Mouse (Mus musculus) hindbrain, postnatal 0 days (tissue): ENCODE measurements around the gene Ass1. TPM values are rescaled to one million over a fixed set of nuclear protein-coding genes. Genes with fewer than 3 reads are reported as not detected.

Experiments
- ATAC-seq: fragments of 200-750 bp; cut with Nextera tagmentation; 2 replicates; pipeline ENCODE4 v1.8.0; 2017; ENCODE audit warnings: mild to moderate bottlenecking, moderate TSS enrichment, moderate library complexity
- DNase-seq: peaks from one replicate; pipeline ENCODE4 v3.0.0-alpha.2; 2015; ENCODE audit warnings: low spot score
- H3K27ac ChIP-seq: fragments of 300-500 bp; sonication (generic); 2 replicates; pipeline ENCODE4 v1.5.1; 2014; ENCODE audit warnings: mild to moderate bottlenecking
- H3K27me3 ChIP-seq: fragments of 300-500 bp; sonication (generic); 2 replicates; pipeline ENCODE4 v1.6.1; 2014; ENCODE audit warnings: low read length, mixed read lengths; ENCODE audit not compliant: insufficient read depth
- H3K36me3 ChIP-seq: fragments of 300-500 bp; sonication (generic); 2 replicates; pipeline ENCODE4 v1.6.1; 2014; ENCODE audit warnings: low read length, mixed read lengths; ENCODE audit not compliant: insufficient read depth
- H3K4me1 ChIP-seq: fragments of 300-500 bp; sonication (generic); 2 replicates; pipeline ENCODE4 v1.6.1; 2014; ENCODE audit warnings: antibody characterized with exemption, low read length, mixed read lengths; ENCODE audit not compliant: insufficient read depth
- H3K4me2 ChIP-seq: fragments of 300-500 bp; sonication (generic); 2 replicates; pipeline ENCODE4 v1.6.1; 2014; ENCODE audit warnings: low read depth, mild to moderate bottlenecking, low read length, moderate library complexity, mixed read lengths
- H3K4me3 ChIP-seq: fragments of 300-500 bp; sonication (generic); 2 replicates; pipeline ENCODE4 v1.5.1; 2014; ENCODE audit warnings: low read length
- H3K9ac ChIP-seq: fragments of 300-500 bp; sonication (generic); replicated peaks from 2 replicates; pipeline ENCODE4 v1.6.1; 2014; ENCODE audit warnings: mild to moderate bottlenecking, low read length, moderate library complexity, mixed read lengths
- H3K9me3 ChIP-seq: fragments of 300-500 bp; sonication (generic); 2 replicates; pipeline ENCODE4 v1.6.1; 2016; ENCODE audit warnings: low read length, mixed read lengths
- CTCF ChIP-seq: IDR thresholded peaks from 2 replicates; pipeline ENCODE4 v1.5.1; 2016; ENCODE audit warnings: antibody characterized with exemption, control low read depth, low read depth
- WGBS: fragments of 180-500 bp; shearing (Covaris S2); extraction: QIAGEN DNeasy Blood & Tissue Kit; methylation state at CpG from one replicate; pipeline ENCODE4 v1.1.7; 2014; 5-methylcytosine and 5-hydroxymethylcytosine counted together
- polyA plus RNA-seq: library from polyadenylated mRNA; unstranded; fragments of >200 nt; fragmentation: Nextera tagmentation; extraction: Ambion mirVana; gene quantifications from 2 replicates; pipeline ENCODE4 v1.2.1, GENCODE M21; 2015
- total RNA-seq: library from RNA; depleted of rRNA; stranded (reverse); fragments of >200 nt; gene quantifications from 2 replicates; pipeline ENCODE4 v1.2.3, GENCODE M21; 2014

The Ass1 gene
- total and polyA plus RNA-seq, 2 experiments from 2014 or later: 29.0 to 33.3 TPM

- Histone ChIP-seq H3K27me3 (0 out of 2 replicates have a peak, but pooled peaks cover 2% of the 10 kb centered on the region), H3K27ac (no peak overlapping the region), H3K4me3 (no peak overlapping the region), H3K4me2 (no peak overlapping the region), H3K9me3 (no peaks in the 10 kb centered on the region), H3K4me1 (no peaks in the 10 kb centered on the region), H3K36me3 (no peaks in the 10 kb centered on the region), H3K9ac (no peak overlapping the region)
- DNase-seq (no peak), ATAC-seq (no peak)
- 90% methylated on average over 6 of the region's 6 CpGs for WGBS
- TF ChIP-seq CTCF: no peak
These were observed 38.8 kb downstream of the Ass1 start for GRCm38 (mm10) chr2:31508851-31509250.

- Histone ChIP-seq H3K27ac (no peak overlapping the region), H3K4me1 (no peaks in the 10 kb centered on the region), H3K4me3 (no peak overlapping the region), H3K4me2 (no peak overlapping the region), H3K9ac (no peak overlapping the region), H3K9me3 (no peaks in the 10 kb centered on the region), H3K36me3 (no peaks in the 10 kb centered on the region), H3K27me3 (no peaks in the 10 kb centered on the region)
- DNase-seq (no peak), ATAC-seq (no peak)
- TF ChIP-seq CTCF: no peak
- 69% methylated on average over 6 of the region's 6 CpGs for WGBS
These were observed 41.3 kb downstream of the Ass1 start for GRCm38 (mm10) chr2:31511316-31511715.

GRCm38 (mm10) chr2:31516557-31516956, 46.5 kb downstream of the Ass1 start:
- no peak overlapping the region for H3K4me3 ChIP-seq
- H3K4me2 ChIP-seq: no peak overlapping the region
- ATAC-seq (no peak), DNase-seq (no peak)
- no peaks in the 10 kb centered on the region for H3K27me3 ChIP-seq
- no peak for TF ChIP-seq CTCF
- H3K9ac ChIP-seq: no peak overlapping the region
- no peaks in the 10 kb centered on the region for H3K9me3 ChIP-seq
- no peaks in the 10 kb centered on the region for H3K4me1 ChIP-seq
- WGBS: 53% methylated on average over 12 of the region's 12 CpGs
- H3K27ac ChIP-seq: no peak overlapping the region
- H3K36me3 ChIP-seq: no peaks in the 10 kb centered on the region

GRCm38 (mm10) chr2:31521800-31522335, 51.9 kb downstream of the Ass1 start:
- no peak overlapping the region for H3K4me2 ChIP-seq
- WGBS: 80% methylated on average over 16 of the region's 16 CpGs
- DNase-seq (no peak), ATAC-seq (no peak)
- no peak overlapping the region for H3K4me3 ChIP-seq
- H3K9ac ChIP-seq: no peak overlapping the region
- no peak overlapping the region for H3K27ac ChIP-seq
- no peaks in the 10 kb centered on the region; the same call in 1 of the 2 replicates for H3K27me3 ChIP-seq
- H3K4me1 ChIP-seq: no peaks in the 10 kb centered on the region
- H3K9me3 ChIP-seq: no peaks in the 10 kb centered on the region
- no peak for TF ChIP-seq CTCF
- H3K36me3 ChIP-seq: no peaks in the 10 kb centered on the region

GRCm38 (mm10) chr2:31524641-31525040, 54.6 kb downstream of the Ass1 start:
- TF ChIP-seq CTCF: no peak
- Histone ChIP-seq H3K4me3 (no peak overlapping the region), H3K27me3 (no peaks in the 10 kb centered on the region; the same call in 1 of the 2 replicates), H3K27ac (no peak overlapping the region), H3K9ac (no peak overlapping the region), H3K36me3 (no peaks in the 10 kb centered on the region), H3K4me2 (no peak overlapping the region), H3K9me3 (no peaks in the 10 kb centered on the region), H3K4me1 (no peaks in the 10 kb centered on the region)
- ATAC-seq (no peak), DNase-seq (no peak)
- WGBS: 77% methylated on average over 5 of the region's 5 CpGs

- no peak overlapping the region for H3K27ac ChIP-seq
- WGBS: 35% methylated on average over 10 of the region's 10 CpGs
- ATAC-seq: no peak
- TF ChIP-seq CTCF: no peak
- H3K4me2 ChIP-seq: no peak overlapping the region
- H3K9me3 ChIP-seq: no peaks in the 10 kb centered on the region
- no peak overlapping the region for H3K9ac ChIP-seq
- H3K4me3 ChIP-seq: no peak overlapping the region
- no peaks in the 10 kb centered on the region; the same call in 1 of the 2 replicates for H3K27me3 ChIP-seq
- no peaks in the 10 kb centered on the region for H3K4me1 ChIP-seq
- DNase-seq: no peak
- H3K36me3 ChIP-seq: no peaks in the 10 kb centered on the region
These were observed 55.8 kb downstream of the Ass1 start for GRCm38 (mm10) chr2:31525778-31526177.

- 65% methylated on average over 5 of the region's 5 CpGs for WGBS
- DNase-seq (no peak), ATAC-seq (no peak)
- no peaks in the 10 kb centered on the region for H3K9me3 ChIP-seq
- no peak overlapping the region for H3K4me3 ChIP-seq
- no peak overlapping the region for H3K27ac ChIP-seq
- no peak overlapping the region for H3K4me2 ChIP-seq
- H3K9ac ChIP-seq: no peak overlapping the region
- H3K36me3 ChIP-seq: no peaks in the 10 kb centered on the region
- no peak for TF ChIP-seq CTCF
- H3K4me1 ChIP-seq: no peaks in the 10 kb centered on the region
- H3K27me3 ChIP-seq: no peaks in the 10 kb centered on the region
These were observed 60.2 kb downstream of the Ass1 start for GRCm38 (mm10) chr2:31530201-31530600.
